9 mouse cellular contexts compared by ENCODE assay signal in genomic region chr12:70476884-70477576, GRCm38 (mm10). TPM values are rescaled to one million over a fixed set of nuclear protein-coding genes. Genes with fewer than 3 reads are reported as not detected.
DNase-seq lines count a peak whose midpoint lies in the region; ATAC-seq and TF ChIP-seq lines count a peak whose summit lies in the region.
"Had no signal": no experiment of that assay in that cellular context is flagged by ENCODE, and none has a peak within 500 bp of the region (broad histone marks: within the 10 kb centered on the region; RNA-seq: fewer than 3 reads in every experiment).

No protein-coding gene starts in this region.

- no peaks in the 10 kb centered on the region for H3K9me3 ChIP-seq in liver, embryonic 14.5 days (ENCODE audit: control insufficient read depth, low read length)
- H3K9me3 ChIP-seq in midbrain, embryonic 15.5 days: no peaks in the 10 kb centered on the region
- H3K9me3 ChIP-seq: neural tube, embryonic 12.5 days had no signal

- TF ChIP-seq EP300 in liver, embryonic 14.5 days (IDR thresholded peaks at IDR 0.05; ENCODE audit: low read depth): no peak

- no peak overlapping the region for H3K9ac ChIP-seq in liver, embryonic 14.5 days (replicated peaks)
- H3K9ac ChIP-seq in midbrain, embryonic 15.5 days: no peak overlapping the region
- H3K9ac ChIP-seq: neural tube, embryonic 12.5 days had no signal

- H3K4me2 ChIP-seq in liver, embryonic 14.5 days (ENCODE audit: low read depth): peak overlapping the region; percentile 16
- H3K4me2 ChIP-seq in midbrain, embryonic 15.5 days: no peak overlapping the region
- H3K4me2 ChIP-seq: neural tube, embryonic 12.5 days had no signal

- WGBS in liver, embryonic 14.5 days (ENCODE audit: insufficient replicate concordance): 53% methylated on average over 16 of the region's 16 CpGs
- WGBS in midbrain, embryonic 15.5 days: 79% methylated on average over 16 of the region's 16 CpGs

- no peaks in the 10 kb centered on the region for H3K4me1 ChIP-seq in liver, embryonic 14.5 days (replicated peaks; ENCODE audit: control insufficient read depth in 2 of 2, insufficient read depth in 2 of 2, low read length in 1 of 2)
- H3K4me1 ChIP-seq in midbrain, embryonic 15.5 days: no peaks in the 10 kb centered on the region
- H3K4me1 ChIP-seq: neural tube, embryonic 12.5 days had no signal

- H3K27me3 ChIP-seq in liver, embryonic 14.5 days (ENCODE audit: control insufficient read depth, insufficient read depth, low read length): no peaks in the 10 kb centered on the region
- H3K27me3 ChIP-seq in midbrain, embryonic 15.5 days (replicated peaks): no peaks in the 10 kb centered on the region
- H3K27me3 ChIP-seq: neural tube, embryonic 12.5 days had no signal

- peak; percentile 6 for DNase-seq in embryo, embryonic 10.5 days (ENCODE audit: low spot score)
- no peak for DNase-seq in embryo, embryonic 9.5 days (ENCODE audit: extremely low spot score)
- DNase-seq in A20 (ENCODE audit: low read depth, low spot score): peak; percentile 75
- DNase-seq in liver, embryonic 14.5 days (ENCODE audit: low read depth in 3 of 3, low spot score in 3 of 3): no peak
- DNase-seq in left cerebral cortex, adult 9 months (ENCODE audit: low spot score in 2 of 2): no peak
- DNase-seq in urinary bladder, adult 18-20 months (ENCODE audit: low spot score in 2 of 2): no peak

- peak; percentile 70 for ATAC-seq in erythroblast, adult 5-6 weeks (replicated peaks; ENCODE audit: low FRiP score, poor library complexity, severe bottlenecking)
- no peak for ATAC-seq in liver, embryonic 14.5 days (ENCODE audit: insufficient read depth)
- no peak for ATAC-seq in midbrain, embryonic 15.5 days (replicated peaks)

- no peak overlapping the region for H3K27ac ChIP-seq in liver, embryonic 14.5 days
- H3K27ac ChIP-seq in midbrain, embryonic 15.5 days: no peak overlapping the region
- H3K27ac ChIP-seq: neural tube, embryonic 12.5 days had no signal

- no peaks in the 10 kb centered on the region for H3K36me3 ChIP-seq in liver, embryonic 14.5 days (replicated peaks; ENCODE audit: control insufficient read depth, insufficient read depth, low read depth)
- H3K36me3 ChIP-seq in midbrain, embryonic 15.5 days (replicated peaks): no peaks in the 10 kb centered on the region
- H3K36me3 ChIP-seq: neural tube, embryonic 12.5 days had no signal

- no peak for TF ChIP-seq CTCF in liver, embryonic 14.5 days (IDR thresholded peaks at IDR 0.05; ENCODE audit: low read depth)

- no peak overlapping the region for H3K4me3 ChIP-seq in liver, embryonic 14.5 days (ENCODE audit: insufficient read depth in 1 of 2, low read depth in 2 of 2, low read length in 2 of 2)
- H3K4me3 ChIP-seq in midbrain, embryonic 15.5 days: no peak overlapping the region
- H3K4me3 ChIP-seq: neural tube, embryonic 12.5 days had no signal

RNA-seq across cellular contexts. Expression of gene Tmx1, which starts 24.1 kb away (rescaled TPM):
- total RNA-seq in erythroblast, adult 5-6 weeks (2015; ENCODE audit: low replicate concordance): 64.4 and 67.6 TPM in 2 replicates
- total RNA-seq in erythroblast, adult 5-6 weeks (2017; ENCODE audit: low replicate concordance): 118 and 166 TPM in 2 replicates
- 19.7 and 32.9 TPM in 2 replicates for polyA plus RNA-seq in liver, embryonic 14.5 days (2012; rRNA removed)
- 86.2 and 87.8 TPM in 2 replicates for polyA plus RNA-seq in liver, embryonic 14.5 days (2014; fragmentation: Nextera tagmentation; extraction: Ambion mirVana)
- 128 and 135 TPM in 2 replicates for polyA plus RNA-seq in midbrain, embryonic 15.5 days (2015; fragmentation: Nextera tagmentation; extraction: Ambion mirVana)

Comparison
In these comparisons a context has a peak if more than half of its experiments do, and no peak if none do; other contexts are left out.
1. DNase-seq: peak in embryo, embryonic 10.5 days (single experiment) and A20 (single experiment); none in embryo, embryonic 9.5 days (single experiment), liver, embryonic 14.5 days (0 of 3), left cerebral cortex, adult 9 months (0 of 2) and urinary bladder, adult 18-20 months (0 of 2).